Mouse (Mus musculus) kidney, embryonic 16.5 days (tissue): ENCODE measurements around the gene 1700024P04Rik. TPM values are rescaled to one million over a fixed set of nuclear protein-coding genes. Genes with fewer than 3 reads are reported as not detected.
A peak's percentile ranks its signal among the peaks of the same experiment; 100 is the strongest.

Experiments used
- ATAC-seq: fragments of 200-750 bp; cut with Nextera tagmentation; 2 replicates; pipeline ENCODE4 v1.8.0; 2017; ENCODE audit warnings: moderate TSS enrichment; ENCODE audit not compliant: low FRiP score, low TSS enrichment
- H3K27ac ChIP-seq: fragments of 300-500 bp; sonication (generic); 2 replicates; pipeline ENCODE4 v1.5.1; 2014; ENCODE audit warnings: low read length
- H3K27me3 ChIP-seq: fragments of 300-500 bp; sonication (generic); 2 replicates; pipeline ENCODE4 v1.6.1; 2014; ENCODE audit warnings: low read length, control low read depth, mixed read lengths; ENCODE audit not compliant: insufficient read depth
- H3K36me3 ChIP-seq: fragments of 300-500 bp; sonication (generic); 2 replicates; pipeline ENCODE4 v1.6.1; 2014; ENCODE audit warnings: low read length, control low read depth, mixed read lengths; ENCODE audit not compliant: insufficient read depth
- H3K4me1 ChIP-seq: fragments of 300-500 bp; sonication (generic); 2 replicates; pipeline ENCODE4 v1.6.1; 2014; ENCODE audit warnings: low read length, control low read depth, mixed read lengths; ENCODE audit not compliant: insufficient read depth
- H3K4me2 ChIP-seq: fragments of 300-500 bp; sonication (generic); replicated peaks from 2 replicates; pipeline ENCODE4 v1.6.1; 2014; ENCODE audit warnings: low read depth, low read length
- H3K4me3 ChIP-seq: fragments of 300-500 bp; sonication (generic); 2 replicates; pipeline ENCODE4 v1.5.1; 2014; ENCODE audit warnings: mild to moderate bottlenecking, low read length
- H3K9ac ChIP-seq: fragments of 300-500 bp; sonication (generic); replicated peaks from 2 replicates; pipeline ENCODE4 v1.6.1; 2014; ENCODE audit warnings: low read length
- H3K9me3 ChIP-seq: fragments of 300-500 bp; sonication (generic); 2 replicates; pipeline ENCODE4 v1.6.1; 2016; ENCODE audit warnings: low read length, control low read depth
- WGBS: fragments of 180-500 bp; shearing (Covaris S2); extraction: QIAGEN DNeasy Blood & Tissue Kit; methylation state at CpG from one replicate; pipeline ENCODE4 v1.1.7; 2014; 5-methylcytosine and 5-hydroxymethylcytosine counted together
- polyA plus RNA-seq: library from polyadenylated mRNA; unstranded; fragments of >200 nt; fragmentation: Nextera tagmentation; extraction: Ambion mirVana; gene quantifications from 2 replicates; pipeline ENCODE4 v1.2.1, GENCODE M21; 2015

The 1700024P04Rik gene
- polyA plus RNA-seq, 1 experiment from 2014 or later: not detected

DNA sequence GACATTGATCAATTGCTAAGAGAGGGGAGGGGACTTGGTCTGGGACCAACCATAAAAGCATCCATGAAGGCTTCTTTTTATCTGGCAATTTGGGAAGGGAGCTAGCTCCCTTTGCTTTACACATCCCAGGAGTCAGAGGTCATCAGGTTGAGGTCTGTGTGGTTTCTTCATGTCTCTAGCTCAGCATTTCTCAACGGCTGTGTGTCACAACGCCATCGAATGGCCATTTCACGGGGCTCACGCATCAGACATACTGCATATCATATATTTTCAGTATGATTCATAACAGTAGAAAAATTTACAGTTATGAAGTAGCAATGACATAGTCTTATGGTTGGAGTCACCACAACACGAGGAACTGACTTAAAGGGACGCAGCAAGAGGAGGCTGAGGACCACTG lies 37.9 kb downstream of the 1700024P04Rik start:
- no peak for ATAC-seq
- WGBS: 84% methylated on average over 7 of the region's 7 CpGs
- no peak overlapping the region for H3K9ac ChIP-seq

DNA sequence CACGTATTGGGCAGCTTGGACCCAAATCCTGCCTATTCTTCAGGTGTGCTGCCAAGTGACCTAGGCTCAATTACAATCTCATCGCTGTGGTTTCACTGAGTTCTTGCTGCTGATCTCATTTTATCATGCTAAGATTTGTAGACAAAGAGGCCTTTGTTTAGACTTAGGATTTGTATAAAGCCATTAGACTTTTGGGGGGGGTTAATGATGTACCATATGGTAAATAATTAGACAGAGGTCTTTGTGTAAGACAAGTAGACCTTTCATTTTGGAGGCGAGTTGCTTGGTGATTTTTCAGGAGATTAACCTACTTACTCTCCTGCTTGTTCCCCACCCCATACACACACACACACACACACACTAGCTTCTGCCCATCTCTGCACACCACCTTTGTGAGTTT lies 38.5 kb downstream of the 1700024P04Rik start:
- Histone ChIP-seq H3K4me2 (no peak overlapping the region), H3K27me3 (no peaks in the 10 kb centered on the region), H3K4me1 (peaks cover 32% of the 10 kb centered on the region), H3K36me3 (no peaks in the 10 kb centered on the region), H3K4me3 (no peak overlapping the region), H3K9ac (no peak overlapping the region), H3K27ac (peak overlapping the region; percentile 65), H3K9me3 (no peaks in the 10 kb centered on the region)
- 47% methylated on average over 3 of the region's 3 CpGs for WGBS
- ATAC-seq: peak; percentile 50

More for the DNA sequence above, 37.9 kb downstream of the 1700024P04Rik start:
- peaks cover 32% of the 10 kb centered on the region for H3K4me1 ChIP-seq
- H3K4me3 ChIP-seq: no peak overlapping the region
- no peak overlapping the region for H3K4me2 ChIP-seq
- H3K36me3 ChIP-seq: no peaks in the 10 kb centered on the region
- no peaks in the 10 kb centered on the region for H3K9me3 ChIP-seq
- H3K27ac ChIP-seq: peak overlapping the region; percentile 65
- no peaks in the 10 kb centered on the region for H3K27me3 ChIP-seq

- Histone ChIP-seq H3K4me2 (no peak overlapping the region), H3K27me3 (no peaks in the 10 kb centered on the region), H3K4me3 (no peak overlapping the region), H3K27ac (peak overlapping the region; percentile 53), H3K9me3 (no peaks in the 10 kb centered on the region), H3K9ac (no peak overlapping the region), H3K4me1 (peaks cover 32% of the 10 kb centered on the region), H3K36me3 (no peaks in the 10 kb centered on the region)
- 66% methylated on average over 4 of the region's 4 CpGs for WGBS
- 0 out of 2 replicates have a peak, but pooled peaks have one; percentile 41 for ATAC-seq
Measured at GRCm38 (mm10) chr13:98945381-98945780, 39.0 kb downstream of the 1700024P04Rik start.

DNA sequence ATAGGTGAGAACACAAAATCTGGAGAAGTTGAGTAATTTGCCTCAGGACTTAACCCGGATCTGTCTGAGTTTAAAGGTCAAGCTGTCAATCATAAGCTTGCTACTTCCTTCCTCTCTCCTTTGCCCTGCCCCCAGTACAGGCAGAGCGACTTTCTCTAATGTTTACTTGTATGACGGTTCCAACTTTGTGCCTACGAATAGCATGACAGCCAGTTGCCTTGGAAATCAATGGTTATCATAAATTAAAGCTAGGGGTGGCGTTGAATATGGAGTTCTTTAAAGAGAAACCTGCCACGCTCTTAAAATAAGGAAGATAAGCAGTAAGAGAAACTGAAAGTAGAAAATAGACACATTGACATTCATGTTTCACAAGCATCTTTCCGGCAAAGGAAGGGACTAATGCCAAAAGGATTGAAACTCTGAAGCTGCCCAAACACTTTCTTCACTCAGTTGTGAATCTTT lies 39.7 kb downstream of the 1700024P04Rik start:
- ATAC-seq: no peak
- Histone ChIP-seq H3K4me1 (peaks cover 32% of the 10 kb centered on the region), H3K9ac (no peak overlapping the region), H3K36me3 (no peaks in the 10 kb centered on the region), H3K4me2 (peak overlapping the region; percentile 33), H3K9me3 (no peaks in the 10 kb centered on the region), H3K4me3 (peak overlapping the region; percentile 25), H3K27ac (peak overlapping the region; percentile 53; the same call in 1 of the 2 replicates), H3K27me3 (no peaks in the 10 kb centered on the region)
- 35% methylated on average over 7 of the region's 7 CpGs for WGBS

- Histone ChIP-seq H3K36me3 (no peaks in the 10 kb centered on the region), H3K27me3 (no peaks in the 10 kb centered on the region), H3K9me3 (no peaks in the 10 kb centered on the region), H3K4me1 (peaks cover 32% of the 10 kb centered on the region), H3K9ac (no peak overlapping the region), H3K4me3 (no peak overlapping the region), H3K27ac (peak overlapping the region; percentile 88), H3K4me2 (peak overlapping the region; percentile 18; the same call in 1 of the 2 replicates)
- peak; percentile 25; the same call in 1 of the 2 replicates for ATAC-seq
- WGBS: 24% methylated on average over 6 of the region's 6 CpGs
Measured at GRCm38 (mm10) chr13:98942360-98942759, 42.0 kb downstream of the 1700024P04Rik start.

DNA sequence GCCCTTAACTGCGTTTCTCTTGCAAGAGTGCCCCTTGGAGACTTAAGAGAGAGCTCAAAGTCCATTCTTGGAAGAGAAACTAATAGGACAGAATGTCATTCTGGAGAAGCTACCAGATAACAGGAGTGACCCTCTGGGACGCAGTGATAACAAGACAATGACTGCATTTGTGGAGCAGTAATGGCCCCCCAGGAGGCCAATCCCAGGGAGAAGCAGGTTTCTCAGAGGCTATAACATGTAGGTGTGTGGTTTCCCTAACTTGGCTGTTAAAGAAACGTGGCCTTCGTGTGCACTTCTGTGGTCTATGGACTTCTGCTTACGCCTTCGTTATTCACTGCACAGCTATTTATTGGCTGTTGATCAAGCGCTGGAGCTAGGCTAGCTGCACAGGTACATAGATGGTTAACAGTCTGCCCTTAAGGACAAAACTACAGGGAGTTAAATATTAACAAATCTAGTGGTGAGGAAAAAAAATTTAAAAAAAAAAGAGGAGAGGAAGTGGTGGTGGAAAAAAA lies 42.5 kb downstream of the 1700024P04Rik start:
- Histone ChIP-seq H3K4me2 (peak overlapping the region; percentile 18; the same call in 1 of the 2 replicates), H3K9ac (no peak overlapping the region), H3K9me3 (no peaks in the 10 kb centered on the region), H3K4me3 (no peak overlapping the region), H3K36me3 (no peaks in the 10 kb centered on the region), H3K4me1 (peaks cover 32% of the 10 kb centered on the region), H3K27ac (peak overlapping the region; percentile 88), H3K27me3 (no peaks in the 10 kb centered on the region)
- ATAC-seq: peak; percentile 84
- WGBS: 62% methylated on average over 7 of the region's 7 CpGs

DNA sequence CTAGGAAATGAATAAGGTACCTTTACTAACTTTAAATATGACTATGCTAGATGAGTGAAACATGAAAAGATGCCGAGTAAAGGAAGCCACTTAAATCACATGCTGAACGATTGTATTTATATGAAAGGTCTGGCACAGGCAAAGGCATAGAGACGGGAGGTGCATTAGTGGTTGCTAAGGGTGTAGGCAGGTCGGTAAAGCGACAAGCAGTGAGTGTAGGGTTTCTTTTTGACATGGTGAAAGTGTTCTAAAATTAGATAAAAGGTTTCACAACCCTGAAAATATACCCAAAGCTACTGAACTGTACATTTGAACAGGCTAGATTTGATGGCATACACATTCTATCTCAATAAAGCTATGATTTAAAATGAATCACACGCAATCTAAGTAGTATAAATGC lies 47.3 kb downstream of the 1700024P04Rik start:
- peaks cover 6% of the 10 kb centered on the region; the same call in 1 of the 2 replicates for H3K9me3 ChIP-seq
- no peak overlapping the region for H3K4me3 ChIP-seq
- 72% methylated on average over 6 of the region's 6 CpGs for WGBS
- peaks cover 5% of the 10 kb centered on the region; the same call in 1 of the 2 replicates for H3K4me1 ChIP-seq
- no peak overlapping the region for H3K4me2 ChIP-seq
- no peaks in the 10 kb centered on the region for H3K27me3 ChIP-seq
- no peak overlapping the region for H3K27ac ChIP-seq
- H3K9ac ChIP-seq: no peak overlapping the region
- ATAC-seq: no peak
- no peaks in the 10 kb centered on the region for H3K36me3 ChIP-seq

Other genes with a start within 250 kb of the 1700024P04Rik start
- 37.5 and 44.7 TPM in 2 replicates for gene Fcho2, start 169.1 kb downstream of the 1700024P04Rik start, polyA plus RNA-seq
- gene Tnpo1, start 58.2 kb downstream of the 1700024P04Rik start, polyA plus RNA-seq: 65.4 and 67.7 TPM in 2 replicates
- 0.96 and 1.1 TPM in 2 replicates for gene Zfp366, start 200.3 kb upstream of the 1700024P04Rik start, polyA plus RNA-seq